Comparison of ENCODE assay signal across 16 mouse cellular contexts in the genomic region with DNA sequence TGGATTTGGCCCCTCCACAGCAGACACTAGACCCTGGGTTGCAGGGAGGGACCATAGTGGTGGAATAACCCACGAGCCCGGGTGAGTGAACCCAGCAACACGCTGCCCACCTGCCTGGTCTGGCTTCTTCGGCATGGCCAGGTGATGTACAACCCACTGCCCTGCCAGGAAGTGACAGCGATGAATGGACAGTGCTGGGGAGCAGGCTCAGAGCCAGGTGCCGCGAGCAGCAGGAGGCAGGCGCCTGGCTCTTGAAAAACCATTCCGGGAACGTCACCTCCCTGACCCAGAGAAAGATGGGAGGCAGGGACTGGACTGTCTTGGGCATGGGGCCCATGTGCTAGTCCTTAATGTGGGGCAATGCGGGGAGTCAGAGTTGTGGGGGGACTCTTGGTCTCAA. TPM values are rescaled to one million over a fixed set of nuclear protein-coding genes. Genes with fewer than 3 reads are reported as not detected.
"Had no signal": no experiment of that assay in that cellular context is flagged by ENCODE, and none has a peak within 500 bp of the region (broad histone marks: within the 10 kb centered on the region; RNA-seq: fewer than 3 reads in every experiment).

No protein-coding gene starts in this region.

- DNase-seq: cerebellum, adult 8-10 months; cerebellum, adult 9-10 months; cerebellum, adult 9-11 months; embryo, embryonic 11 days; forebrain, postnatal 0 days; gastrocnemius, adult 2 months; gastrocnemius, postnatal 10 days; gastrocnemius, postnatal 14 days; gastrocnemius, postnatal 25 days; gastrocnemius, postnatal 36 days; heart, adult 11 months; heart, adult 18-20 months; heart, adult 2 months had no signal

RNA-seq across cellular contexts. Expression of a gene that starts 8.3 kb away (rescaled TPM):
- total RNA-seq: common myeloid progenitor, adult 5-6 weeks; granulocyte monocyte progenitor cell, adult 5-6 weeks; heart, adult 18-20 months; heart, adult 2 months; heart, adult 8-10 months had no signal
